Mouse (Mus musculus) lung, adult 2 months (tissue): ENCODE measurements at regions not wholly inside any gene's neighbourhood (a gene's known extent, or its start where the extent isn't known, plus 50 kb on each side); places are given as distances from the start of the nearest gene placed in this dataset.
A peak's percentile ranks its signal among the peaks of the same experiment; 100 is the strongest.

Experiments used
- DNase-seq: peaks from one replicate; pipeline ENCODE4 v3.0.0; 2022
- H3K4me1 ChIP-seq: fragments of 200-500 bp; 2 replicates; pipeline ENCODE4 v1.6.1; 2011; ENCODE audit warnings: low read length; ENCODE audit not compliant: control insufficient read depth, insufficient read depth
- H3K4me3 ChIP-seq: fragments of 200-500 bp; replicated peaks from 2 replicates; pipeline ENCODE3; 2011; ENCODE audit warnings: low read depth, mild to moderate bottlenecking, control low read depth, low read length; ENCODE audit errors: extremely low read depth
- CTCF ChIP-seq: fragments of 200-500 bp; IDR thresholded peaks from 2 replicates; pipeline ENCODE4 v1.5.1; 2011; ENCODE audit warnings: mild to moderate bottlenecking, low read length, control low read depth; ENCODE audit not compliant: insufficient read depth
- POLR2A ChIP-seq: fragments of 200-500 bp; IDR thresholded peaks from 2 replicates; pipeline ENCODE4 v1.6.1; 2011; ENCODE audit warnings: low read depth, mild to moderate bottlenecking, control low read depth, low read length, borderline replicate concordance; ENCODE audit errors: extremely low read depth
- WGBS: fragments of 180-500 bp; shearing (Covaris S2); methylation state at CpG from one replicate; pipeline ENCODE4 v1.1.7; 2018; 5-methylcytosine and 5-hydroxymethylcytosine counted together

DNA sequence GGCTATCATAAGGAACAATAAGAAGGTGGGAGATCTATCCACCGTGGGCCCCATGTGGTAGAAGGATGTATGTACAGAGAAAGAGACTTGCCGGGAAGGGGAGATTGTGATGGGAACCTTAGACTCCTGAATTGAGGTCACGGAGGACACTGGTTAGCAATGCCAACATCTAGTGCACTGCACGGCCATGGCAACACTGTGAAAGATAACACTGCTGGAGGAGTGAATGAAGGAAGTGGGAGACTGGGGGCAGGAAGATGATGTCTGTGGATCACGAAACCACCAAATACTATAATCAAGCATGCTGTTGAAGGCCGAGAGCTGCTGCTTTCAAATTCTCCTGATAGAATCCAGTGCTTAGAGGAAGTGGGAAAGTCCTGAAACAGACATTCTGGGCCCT lies 78.7 kb upstream of the Armc2 start:
- 85% methylated on average over 6 of the region's 6 CpGs for WGBS
- TF ChIP-seq CTCF (no peak), POLR2A (no peak)
- H3K4me1 ChIP-seq = peaks cover 6% of the 10 kb centered on the region
- no peak for DNase-seq
- no peak overlapping the region for H3K4me3 ChIP-seq

DNA sequence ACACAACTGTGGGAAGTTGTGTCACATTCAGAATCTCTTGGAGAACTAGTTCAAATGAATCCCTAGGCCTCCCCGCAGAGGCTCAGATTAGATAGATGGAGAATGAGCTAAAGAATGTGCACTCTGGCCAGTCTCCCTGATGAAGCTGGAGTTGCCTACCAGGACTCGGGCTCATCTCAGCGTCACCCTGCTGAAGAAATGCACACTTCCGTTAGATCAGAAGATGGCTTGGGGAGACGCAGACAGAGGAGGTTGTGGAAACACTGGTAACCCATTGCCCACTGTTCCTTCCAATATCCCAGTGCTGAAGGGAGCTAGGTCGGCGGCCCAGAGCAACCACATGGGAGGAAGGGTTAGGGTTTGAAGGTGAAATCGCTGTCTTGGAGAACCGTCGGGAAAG lies 77.7 kb upstream of the Armc2 start:
- DNase-seq = no peak
- 92% methylated on average over 10 of the region's 10 CpGs for WGBS
- TF ChIP-seq CTCF (no peak), POLR2A (no peak)
- H3K4me1 ChIP-seq = peaks cover 5% of the 10 kb centered on the region
- no peak overlapping the region for H3K4me3 ChIP-seq

DNA sequence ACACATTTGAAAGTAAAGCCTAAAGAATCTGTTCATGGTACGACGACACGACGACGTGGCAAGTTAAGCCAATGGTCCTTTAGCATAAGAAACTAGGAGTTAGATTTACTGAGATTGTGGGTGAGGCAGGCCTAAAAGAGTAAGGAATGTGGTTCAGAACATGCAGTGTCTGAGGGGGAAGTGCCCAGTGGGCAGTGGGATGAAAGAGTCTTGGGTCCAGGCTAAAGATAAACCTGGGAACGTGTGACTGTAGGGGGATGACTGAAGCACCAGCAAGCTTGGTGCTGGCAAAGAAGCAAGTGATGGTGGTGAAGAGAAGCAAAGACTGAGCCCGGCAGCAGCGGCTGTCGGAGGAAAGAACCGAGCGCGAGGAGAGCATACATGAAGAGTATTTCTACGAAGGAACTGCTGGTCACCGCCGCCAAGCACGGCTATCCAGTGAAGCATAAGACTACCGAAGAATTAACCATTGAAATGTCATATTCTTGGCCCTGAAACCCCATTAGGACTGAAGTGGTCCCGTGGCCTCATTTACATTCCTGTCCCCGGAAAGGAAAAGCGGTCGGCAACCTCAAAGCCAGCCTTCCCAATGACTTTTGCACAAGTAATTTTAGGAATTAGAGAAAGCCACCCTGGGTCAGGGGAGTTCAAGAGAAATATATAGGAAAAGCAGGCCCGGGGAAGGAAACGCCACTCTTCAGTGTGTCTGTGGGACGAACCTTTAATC lies 76.2 kb upstream of the Armc2 start:
- no peak for TF ChIP-seq POLR2A
- no peak for TF ChIP-seq CTCF
- DNase-seq = no peak

DNA sequence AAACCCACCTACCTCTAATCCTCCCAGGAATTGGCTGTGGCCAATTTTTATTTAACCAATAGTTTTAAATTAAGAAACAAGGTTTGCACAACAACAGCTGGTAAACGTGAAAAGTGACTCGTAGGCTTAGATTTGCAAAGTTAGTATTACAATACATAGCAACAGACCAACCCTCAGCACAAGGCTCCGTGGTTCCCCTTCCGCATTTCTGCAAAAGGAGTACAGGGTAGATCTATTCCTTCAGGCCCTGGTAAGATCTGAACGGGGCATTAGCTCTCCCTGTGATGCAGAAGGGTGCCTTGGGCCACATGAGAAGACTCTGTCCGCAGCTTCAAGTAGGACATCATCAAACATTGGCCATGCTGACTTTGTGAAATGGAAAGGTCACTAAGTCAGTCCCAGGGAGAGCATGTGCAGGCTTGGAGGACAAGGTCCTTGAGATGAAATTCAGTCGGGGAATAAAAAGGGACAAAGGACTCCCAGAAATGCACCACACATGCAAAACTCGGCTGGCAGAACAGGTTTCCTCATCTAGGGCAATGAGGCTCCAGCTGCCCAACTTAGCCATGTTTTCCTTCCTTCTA lies 75.0 kb upstream of the Armc2 start:
- Histone ChIP-seq H3K4me3 (no peak overlapping the region), H3K4me1 (peaks cover 9% of the 10 kb centered on the region)
- no peak for DNase-seq
- WGBS = 68% methylated on average over 8 of the region's 8 CpGs
- TF ChIP-seq CTCF (no peak), POLR2A (no peak)

More for the DNA sequence above, 76.2 kb upstream of the Armc2 start:
- Histone ChIP-seq H3K4me1 (peaks cover 5% of the 10 kb centered on the region), H3K4me3 (no peak overlapping the region)
- 88% methylated on average over 24 of the region's 24 CpGs for WGBS

DNA sequence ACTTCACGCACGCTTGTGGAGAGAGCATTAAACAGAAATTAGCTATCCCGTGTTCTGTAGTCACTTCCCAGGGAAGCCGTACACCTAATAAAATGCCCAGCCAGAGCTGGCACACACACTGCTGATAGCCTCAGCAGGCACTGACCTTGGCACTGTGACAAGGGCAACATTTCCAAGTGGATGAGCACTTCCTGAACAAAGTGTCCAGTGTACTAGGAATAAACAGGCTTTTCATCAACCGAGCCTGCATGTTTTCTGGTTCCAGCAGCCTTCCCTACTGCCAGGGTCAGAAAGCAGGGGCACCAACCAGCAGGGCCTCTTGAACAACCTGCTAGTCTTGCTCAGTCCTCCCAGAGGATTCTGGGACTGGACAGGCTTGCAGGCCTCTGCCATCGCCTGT lies 74.3 kb upstream of the Armc2 start:
- Histone ChIP-seq H3K4me3 (no peak overlapping the region), H3K4me1 (peaks cover 9% of the 10 kb centered on the region)
- TF ChIP-seq CTCF (no peak), POLR2A (no peak)
- 37% methylated on average over 6 of the region's 6 CpGs for WGBS
- peak; percentile 61 for DNase-seq

DNA sequence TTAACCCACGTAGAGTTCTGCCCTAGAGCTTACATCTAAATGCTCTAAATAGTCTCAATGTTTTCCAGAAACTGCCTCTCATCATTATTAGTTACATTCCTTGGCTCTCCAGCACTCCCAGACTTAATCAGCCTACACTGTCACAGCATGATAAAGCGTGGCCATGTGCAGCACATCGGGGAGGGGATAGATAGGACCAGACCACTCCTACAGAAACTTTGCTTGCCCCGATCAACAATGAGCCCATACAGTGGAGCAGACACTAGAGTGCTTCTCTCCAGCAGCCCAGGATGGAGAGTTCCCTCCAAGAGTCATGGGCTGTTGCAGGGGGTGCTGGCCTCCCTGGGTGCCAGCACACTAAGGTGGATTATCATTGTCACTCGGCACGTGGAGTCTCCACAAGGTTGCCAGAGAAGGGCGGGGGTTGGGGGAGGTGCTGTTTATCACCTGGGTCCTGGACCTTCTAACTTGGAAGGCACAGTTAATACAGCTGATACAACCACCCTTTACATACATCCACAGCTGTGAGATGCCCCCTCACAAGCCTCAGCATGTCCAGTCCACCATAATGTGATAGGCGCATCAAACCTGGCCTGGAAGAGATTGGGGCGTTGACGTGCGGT lies 73.4 kb upstream of the Armc2 start:
- TF ChIP-seq POLR2A = no peak
- no peak for TF ChIP-seq CTCF
- 82% methylated on average over 11 of the region's 11 CpGs for WGBS
- Histone ChIP-seq H3K4me1 (peaks cover 9% of the 10 kb centered on the region), H3K4me3 (no peak overlapping the region)
- DNase-seq = no peak

DNA sequence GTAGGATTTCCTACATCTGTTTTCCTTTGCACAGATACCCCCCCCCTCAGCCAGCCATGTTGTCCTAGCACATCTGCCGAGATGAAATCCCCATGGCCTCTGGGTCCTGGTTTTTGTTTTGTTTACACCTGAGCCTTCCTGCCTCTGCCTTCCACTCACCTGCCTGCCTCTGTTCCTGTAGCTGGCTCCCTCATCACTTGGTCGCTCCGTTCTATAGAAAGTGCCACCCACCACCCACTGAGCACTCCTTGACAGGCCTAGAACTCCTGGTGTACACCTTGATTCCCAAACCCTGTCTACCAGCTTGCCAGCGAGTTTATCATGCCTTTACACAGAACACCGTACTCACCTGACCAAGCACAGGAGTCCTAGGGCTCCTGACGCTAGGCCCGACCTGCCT lies 72.6 kb upstream of the Armc2 start:
- DNase-seq = no peak
- peaks cover 9% of the 10 kb centered on the region for H3K4me1 ChIP-seq
- no peak overlapping the region for H3K4me3 ChIP-seq
- no peak for TF ChIP-seq POLR2A
- no peak for TF ChIP-seq CTCF
- 95% methylated on average over 7 of the region's 7 CpGs for WGBS

DNA sequence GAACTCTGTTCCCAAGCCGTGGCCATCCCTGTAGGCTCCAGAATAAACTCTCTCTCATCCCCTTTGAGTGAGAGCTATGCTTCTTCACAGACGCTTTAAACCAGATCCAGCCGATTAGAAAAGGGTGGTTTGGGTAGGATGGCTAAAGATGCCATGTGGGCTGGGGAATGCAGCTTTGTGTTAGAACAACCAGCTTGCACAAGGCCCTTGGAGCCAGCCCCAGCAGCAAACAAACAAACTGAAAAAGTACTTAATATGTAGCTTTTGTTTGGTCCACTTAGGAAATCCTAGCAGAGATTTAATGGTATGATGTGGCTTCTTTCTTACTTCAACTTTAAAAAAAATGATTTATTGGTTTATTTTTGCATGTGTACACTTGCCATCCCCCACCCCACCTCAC lies 71.9 kb upstream of the Armc2 start:
- WGBS = 13% methylated on average over 3 of the region's 3 CpGs
- TF ChIP-seq CTCF = no peak
- no peak for TF ChIP-seq POLR2A

DNA sequence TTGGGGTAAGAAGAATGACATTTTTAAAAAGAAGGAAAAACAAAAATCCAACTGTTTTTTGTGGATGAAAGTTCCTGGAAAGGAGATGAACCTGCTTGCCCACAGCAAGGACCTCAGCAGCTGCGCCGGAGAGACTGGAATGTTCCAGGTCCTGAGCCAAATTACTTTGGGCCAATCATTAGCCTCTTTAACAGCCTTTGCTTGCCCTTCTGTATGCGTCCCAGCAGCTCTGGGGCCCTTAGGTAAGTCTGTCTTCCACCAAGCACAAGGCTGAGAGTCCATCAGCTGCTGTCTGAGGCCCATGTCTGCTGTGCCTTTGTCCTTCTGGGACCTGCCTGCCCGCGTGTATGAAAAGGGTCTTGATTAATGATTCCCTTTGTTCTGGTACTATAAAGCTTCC lies 71.4 kb upstream of the Armc2 start:
- H3K4me3 ChIP-seq = no peak overlapping the region
- peak; percentile 56 for DNase-seq
- WGBS = 39% methylated on average over 5 of the region's 5 CpGs
- no peak for TF ChIP-seq CTCF
- no peak for TF ChIP-seq POLR2A
- peaks cover 9% of the 10 kb centered on the region for H3K4me1 ChIP-seq

More for the DNA sequence above, 71.9 kb upstream of the Armc2 start:
- Histone ChIP-seq H3K4me3 (no peak overlapping the region), H3K4me1 (peaks cover 9% of the 10 kb centered on the region)
- DNase-seq = no peak

DNA sequence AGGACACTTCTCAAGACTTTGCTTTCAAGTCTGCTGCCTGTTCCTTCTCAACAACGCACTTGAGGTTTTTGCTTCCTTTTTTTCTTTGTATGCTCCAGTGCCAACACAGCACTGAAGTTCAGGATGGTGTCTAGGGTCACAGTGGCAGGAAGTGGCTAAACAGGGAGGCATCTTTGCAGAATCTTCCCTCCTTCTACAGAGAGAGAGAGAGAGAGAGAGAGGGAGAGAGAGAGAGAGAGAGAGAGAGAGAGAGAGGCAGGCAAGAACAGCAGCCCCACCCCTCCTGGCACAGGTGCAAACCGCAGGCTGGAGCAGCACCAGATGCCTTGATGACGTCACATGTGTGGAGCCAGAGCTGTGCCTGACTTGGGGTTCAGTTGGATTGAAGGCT lies 71.0 kb upstream of the Armc2 start:
- Histone ChIP-seq H3K4me3 (no peak overlapping the region), H3K4me1 (peaks cover 9% of the 10 kb centered on the region)
- peak; percentile 87 for DNase-seq
- 6% methylated on average over 3 of the region's 3 CpGs for WGBS
- TF ChIP-seq CTCF = no peak
- TF ChIP-seq POLR2A = no peak
